Mouse (Mus musculus) heart, adult 2 months (tissue): ENCODE results near the gene Acaca. TPM values are rescaled to one million over a fixed set of nuclear protein-coding genes. Genes with fewer than 3 reads are reported as not detected.

Source experiments
- DNase-seq, 2 experiments: peaks; one replicate each; pipeline ENCODE4 v3.0.0; 2021
- H3K27ac ChIP-seq: fragments of 200-600 bp; 2 replicates; pipeline ENCODE4 v1.8.1; 2022
- H3K27me3 ChIP-seq: fragments of 200-500 bp; 2 replicates; pipeline ENCODE4 v1.6.1; 2012; ENCODE audit warnings: mild to moderate bottlenecking, low read length, inconsistent platforms, mixed read lengths; ENCODE audit not compliant: control insufficient read depth, insufficient read depth
- H3K36me3 ChIP-seq: fragments of 200-500 bp; 2 replicates; pipeline ENCODE4 v1.6.1; 2012; ENCODE audit warnings: low read length, inconsistent platforms; ENCODE audit not compliant: control insufficient read depth, insufficient read depth
- H3K4me1 ChIP-seq: fragments of 200-500 bp; 2 replicates; pipeline ENCODE4 v1.6.1; 2011; ENCODE audit warnings: low read length; ENCODE audit not compliant: control insufficient read depth, insufficient read depth
- H3K4me3 ChIP-seq: fragments of 200-600 bp; 2 replicates; pipeline ENCODE4 v1.8.1; 2022
- H3K79me2 ChIP-seq: fragments of 200-500 bp; replicated peaks from 2 replicates; pipeline ENCODE4 v1.6.1; 2012; ENCODE audit warnings: mild to moderate bottlenecking, inconsistent platforms, low read length, moderate library complexity, mixed read lengths; ENCODE audit not compliant: control insufficient read depth, insufficient read depth
- H3K9ac ChIP-seq: fragments of 200-500 bp; 2 replicates; pipeline ENCODE4 v1.6.1; 2012; ENCODE audit warnings: low read depth, mild to moderate bottlenecking, control low read depth, inconsistent platforms, low read length, mixed read lengths
- CTCF ChIP-seq: fragments of 200-600 bp; IDR thresholded peaks from 2 replicates; pipeline ENCODE4 v1.8.1; 2022; ENCODE audit warnings: antibody characterized with exemption, mild to moderate bottlenecking, moderate library complexity
- EP300 ChIP-seq: fragments of 200-500 bp; IDR thresholded peaks from 2 replicates; pipeline ENCODE4 v1.6.1; 2011; ENCODE audit warnings: low read depth, low read length, control low read depth; ENCODE audit not compliant: insufficient read depth
- POLR2A ChIP-seq: fragments of 200-500 bp; IDR thresholded peaks from 2 replicates; pipeline ENCODE4 v1.6.1; 2011; ENCODE audit warnings: mild to moderate bottlenecking, low read depth, low read length, control low read depth; ENCODE audit not compliant: insufficient read depth
- WGBS: fragments of 180-500 bp; shearing (Covaris S2); methylation state at CpG from one replicate; pipeline ENCODE4 v1.1.7; 2018; 5-methylcytosine and 5-hydroxymethylcytosine counted together
- intact Hi-C: fragments of 180-260 bp; cut with DNase I; formaldehyde crosslinking; loops from one replicate; pipeline ENCODE4 v1.15.1; 2025
- polyA plus RNA-seq: library from polyadenylated mRNA; depleted of rRNA; stranded (reverse); fragments of >200 nt; gene quantifications from 2 replicates; pipeline ENCODE4 v1.2.3, GENCODE M21; 2012
- total RNA-seq, 2 experiments: library from RNA; stranded (reverse); gene quantifications; 2 replicates each; pipeline ENCODE4 v1.2.3; 2021

The Acaca gene
- total and polyA plus RNA-seq, 3 experiments = 19.4 to 25.9 (median 20.0) TPM

DNA sequence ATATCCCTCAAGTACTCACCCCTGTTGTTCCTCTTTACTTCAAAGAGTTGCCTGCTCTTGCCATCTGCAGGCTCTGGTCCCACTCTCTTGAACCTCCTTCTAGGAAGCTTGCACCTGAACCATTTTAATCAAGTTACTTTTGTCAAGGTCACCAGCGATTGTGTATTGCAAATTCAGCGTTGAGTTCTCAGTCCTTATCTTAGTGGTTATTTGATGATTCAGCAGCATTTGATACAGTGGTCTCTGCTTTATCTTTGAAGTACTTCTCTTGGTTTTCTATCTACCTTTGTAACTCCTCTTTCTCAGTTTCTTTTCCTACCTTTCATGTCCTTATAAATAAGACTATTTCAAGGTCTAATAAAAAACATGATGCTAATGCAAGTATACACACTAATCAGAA lies 211.2 kb downstream of the Acaca start:
- TF ChIP-seq CTCF (no peak), EP300 (no peak)
- intact Hi-C loops = no loop called here
- H3K27ac ChIP-seq = no peak overlapping the region
- H3K4me3 ChIP-seq = no peak overlapping the region
- H3K27me3 ChIP-seq = no peaks in the 10 kb centered on the region
- H3K36me3 ChIP-seq = no peaks in the 10 kb centered on the region
- H3K9ac ChIP-seq = no peak overlapping the region
- no peaks in the 10 kb centered on the region for H3K79me2 ChIP-seq
- no peaks in the 10 kb centered on the region for H3K4me1 ChIP-seq
- 44% methylated on average over 2 of the region's 2 CpGs for WGBS
- no peak for DNase-seq

- no peak for DNase-seq
- Histone ChIP-seq H3K27me3 (no peaks in the 10 kb centered on the region), H3K36me3 (no peaks in the 10 kb centered on the region), H3K27ac (no peak overlapping the region), H3K4me1 (no peaks in the 10 kb centered on the region), H3K9ac (no peak overlapping the region), H3K79me2 (no peaks in the 10 kb centered on the region), H3K4me3 (no peak overlapping the region)
- 37% methylated on average over 6 of the region's 6 CpGs for WGBS
- intact Hi-C loops = no loop called here
- TF ChIP-seq POLR2A (no peak), EP300 (no peak), CTCF (no peak)
These were observed 215.2 kb downstream of the Acaca start for GRCm38 (mm10) chr11:84344522-84345236.

DNA sequence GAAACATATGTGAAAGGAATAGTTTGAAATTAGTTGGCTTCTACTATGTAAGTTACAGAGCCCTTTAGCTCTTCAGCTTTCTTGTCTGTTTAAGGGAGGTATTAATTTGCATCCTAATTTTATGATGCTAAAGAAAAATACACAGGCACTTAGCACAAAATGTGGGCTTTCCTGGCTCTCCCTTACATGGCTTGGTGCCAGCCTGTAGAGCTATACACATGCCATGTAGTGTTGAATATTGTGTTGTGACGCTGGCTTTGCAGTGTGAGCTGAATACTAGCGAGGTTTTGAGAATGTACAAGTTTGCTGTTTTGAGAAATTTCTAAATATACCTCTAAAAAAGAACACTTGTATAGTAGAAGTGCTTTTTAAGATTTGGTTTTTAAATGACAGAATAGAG lies 218.3 kb downstream of the Acaca start:
- Histone ChIP-seq H3K27ac (no peak overlapping the region), H3K79me2 (no peaks in the 10 kb centered on the region), H3K27me3 (no peaks in the 10 kb centered on the region), H3K36me3 (no peaks in the 10 kb centered on the region), H3K9ac (no peak overlapping the region), H3K4me1 (no peaks in the 10 kb centered on the region), H3K4me3 (no peak overlapping the region)
- WGBS = 90% methylated on average over 2 of the region's 2 CpGs
- DNase-seq = no peak
- TF ChIP-seq CTCF (no peak), POLR2A (no peak), EP300 (no peak)
- intact Hi-C loops = no loop called here

DNA sequence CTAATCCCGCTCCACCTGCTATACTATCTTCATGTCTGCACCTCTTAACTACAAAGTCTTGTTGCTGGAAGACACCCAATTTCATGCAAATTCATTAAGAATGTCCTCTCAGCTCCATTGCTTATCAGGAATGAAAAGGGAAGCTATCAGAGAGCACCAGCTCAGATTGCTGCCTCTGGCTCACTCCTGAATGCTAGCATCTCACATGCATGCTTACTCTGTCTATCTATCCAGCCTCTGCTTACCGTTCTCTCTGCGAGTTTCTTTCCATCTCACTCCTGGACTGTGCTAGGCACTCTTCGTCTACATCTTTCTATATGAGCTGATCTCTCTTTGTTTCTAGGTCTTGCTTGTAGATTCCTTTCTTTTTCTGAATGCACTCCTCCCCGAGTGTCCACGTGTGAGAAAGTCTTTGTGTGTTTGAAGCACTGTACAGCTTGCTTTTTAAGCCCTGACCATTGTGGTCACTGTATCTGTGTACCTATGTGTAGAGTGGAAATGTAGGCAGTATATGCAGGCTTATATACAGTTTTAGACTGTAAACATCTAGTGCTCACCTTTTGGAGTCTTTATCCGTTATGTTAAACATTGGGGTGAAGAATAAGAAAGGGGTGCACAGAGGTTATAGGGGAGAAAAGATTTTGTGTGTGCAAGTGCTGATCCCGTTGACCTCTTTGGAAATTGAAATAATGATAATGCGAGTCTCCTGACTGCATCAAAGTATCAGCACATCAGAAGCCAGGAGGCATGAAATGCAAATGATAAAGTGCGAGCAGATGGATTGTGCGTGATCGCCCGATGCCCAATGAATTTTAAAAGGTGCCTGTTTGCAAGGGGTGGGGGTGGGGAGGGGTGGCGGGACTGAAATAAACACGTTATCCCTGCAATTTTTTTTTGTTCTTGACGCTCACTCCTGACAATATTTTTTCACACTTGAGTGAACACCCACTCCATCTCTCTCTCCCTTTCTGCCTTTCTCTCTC lies 219.7 kb downstream of the Acaca start:
- H3K4me3 ChIP-seq = no peak overlapping the region
- no peaks in the 10 kb centered on the region for H3K36me3 ChIP-seq
- WGBS = 83% methylated on average over 16 of the region's 16 CpGs
- no peak for DNase-seq
- H3K27me3 ChIP-seq = no peaks in the 10 kb centered on the region
- H3K27ac ChIP-seq = no peak overlapping the region
- H3K4me1 ChIP-seq = no peaks in the 10 kb centered on the region
- no peak for TF ChIP-seq CTCF
- no peak for TF ChIP-seq EP300
- no peak for TF ChIP-seq POLR2A
- intact Hi-C loops = no loop called here
- H3K9ac ChIP-seq = no peak overlapping the region
- H3K79me2 ChIP-seq = no peaks in the 10 kb centered on the region

DNA sequence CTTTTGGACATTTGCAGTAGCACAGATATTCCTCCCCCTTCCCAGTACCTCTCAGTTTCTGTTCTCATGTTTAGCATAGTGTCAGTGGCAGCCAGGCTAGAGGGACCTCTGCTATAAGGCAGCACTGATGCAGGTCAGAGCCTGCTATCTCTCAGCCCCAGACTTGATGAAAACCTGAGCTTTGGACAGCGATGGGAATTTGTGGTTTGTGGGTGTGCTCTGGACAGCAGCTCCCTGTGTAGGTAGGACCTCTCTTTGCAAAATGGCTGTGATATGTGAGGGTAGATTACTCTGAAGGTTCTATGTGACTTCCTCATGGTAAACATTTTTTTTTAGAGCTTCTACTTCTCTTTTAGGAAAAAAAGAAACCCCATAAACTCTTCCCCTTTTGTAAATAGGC lies 221.7 kb downstream of the Acaca start:
- no peak overlapping the region for H3K9ac ChIP-seq
- H3K36me3 ChIP-seq = no peaks in the 10 kb centered on the region
- H3K27me3 ChIP-seq = no peaks in the 10 kb centered on the region
- no peaks in the 10 kb centered on the region for H3K4me1 ChIP-seq
- intact Hi-C loops = no loop called here
- TF ChIP-seq EP300 (no peak), CTCF (no peak), POLR2A (no peak)
- no peak overlapping the region for H3K27ac ChIP-seq
- H3K79me2 ChIP-seq = no peaks in the 10 kb centered on the region
- peak in 1 of 2 experiments; percentile 3 for DNase-seq
- no peak overlapping the region for H3K4me3 ChIP-seq
- WGBS = 47% methylated on average over 1 of the region's 1 CpGs
